ENCODE assay signal across 19 mouse cellular contexts in genomic region chr7:114743022-114743780, GRCm38 (mm10). TPM values are rescaled to one million over a fixed set of nuclear protein-coding genes. Genes with fewer than 3 reads are reported as not detected.
DNase-seq lines count a peak whose midpoint lies in the region; ATAC-seq and TF ChIP-seq lines count a peak whose summit lies in the region.
"Had no signal": no experiment of that assay in that cellular context is flagged by ENCODE, and none has a peak within 500 bp of the region (broad histone marks: within the 10 kb centered on the region; RNA-seq: fewer than 3 reads in every experiment).

Gene Insc, plus strand, starts transcription at chr7:114743694.

- WGBS in limb, embryonic 14.5 days, result 69% methylated on average over 5 of the region's 5 CpGs
- WGBS in limb, embryonic 10.5 days, result 84% methylated on average over 5 of the region's 5 CpGs
- WGBS in intestine, embryonic 16.5 days, result 69% methylated on average over 5 of the region's 5 CpGs
- WGBS in stomach, embryonic 15.5 days, result 67% methylated on average over 5 of the region's 5 CpGs

- no peak within 1 kb of the TSS for H3K27ac ChIP-seq in limb, embryonic 14.5 days (replicated peaks; ENCODE audit: low read depth, low read length)
- no peak within 1 kb of the TSS for H3K27ac ChIP-seq in limb, embryonic 10.5 days
- peak within 1 kb of the TSS; percentile 21; the same call in 1 of the 2 replicates for H3K27ac ChIP-seq in cortical plate, adult 2 months (ENCODE audit: insufficient read depth, low read length)
- peak within 1 kb of the TSS; percentile 73 for H3K27ac ChIP-seq in intestine, embryonic 16.5 days (ENCODE audit: low read length)
- peak within 1 kb of the TSS; percentile 77 for H3K27ac ChIP-seq in stomach, embryonic 15.5 days
- H3K27ac ChIP-seq: midbrain, embryonic 13.5 days had no signal

- H3K9ac ChIP-seq in limb, embryonic 14.5 days (ENCODE audit: low read depth, low read length, severe bottlenecking), result no peak within 1 kb of the TSS
- peak within 1 kb of the TSS; percentile 5; the same call in 1 of the 2 replicates for H3K9ac ChIP-seq in intestine, embryonic 16.5 days (ENCODE audit: low read depth, low read length)
- H3K9ac ChIP-seq in stomach, embryonic 15.5 days, result no peak within 1 kb of the TSS
- H3K9ac ChIP-seq: midbrain, embryonic 13.5 days had no signal

- no peaks in the 10 kb centered on the region for H3K27me3 ChIP-seq in limb, embryonic 14.5 days (ENCODE audit: control insufficient read depth, insufficient read depth, low read length)
- peaks cover 32% of the 10 kb centered on the region for H3K27me3 ChIP-seq in limb, embryonic 10.5 days (ENCODE audit: low read depth, poor library complexity, severe bottlenecking)
- H3K27me3 ChIP-seq in intestine, embryonic 16.5 days (replicated peaks; ENCODE audit: control insufficient read depth, insufficient read depth, low read length), result no peaks in the 10 kb centered on the region
- no peaks in the 10 kb centered on the region for H3K27me3 ChIP-seq in stomach, embryonic 15.5 days (replicated peaks)

- no peak within 1 kb of the TSS for H3K4me3 ChIP-seq in limb, embryonic 14.5 days (replicated peaks; ENCODE audit: low read length)
- no peak within 1 kb of the TSS for H3K4me3 ChIP-seq in limb, embryonic 10.5 days
- H3K4me3 ChIP-seq in cortical plate, adult 2 months (ENCODE audit: insufficient read depth, low read length), result no peak within 1 kb of the TSS
- H3K4me3 ChIP-seq in intestine, embryonic 16.5 days (ENCODE audit: low read length), result no peak within 1 kb of the TSS
- 0 out of 2 replicates have a peak within 1 kb of the TSS, but pooled peaks have one; percentile 15 for H3K4me3 ChIP-seq in stomach, embryonic 15.5 days (replicated peaks)
- H3K4me3 ChIP-seq: midbrain, embryonic 13.5 days had no signal

- no peak for TF ChIP-seq POLR2A in limb, embryonic 14.5 days (IDR thresholded peaks at IDR 0.05; ENCODE audit: borderline replicate concordance, extremely low read depth, insufficient read depth, insufficient read length)
- no peak for TF ChIP-seq POLR2A in cortical plate, adult 2 months (IDR thresholded peaks at IDR 0.05; ENCODE audit: extremely low read depth, insufficient read depth, low read length)

- H3K36me3 ChIP-seq in limb, embryonic 14.5 days (ENCODE audit: control insufficient read depth, insufficient read depth, low read length), result no peaks in the 10 kb centered on the region
- H3K36me3 ChIP-seq in limb, embryonic 10.5 days, result no peaks in the 10 kb centered on the region
- H3K36me3 ChIP-seq in intestine, embryonic 16.5 days (ENCODE audit: control insufficient read depth, insufficient read depth, low read length), result no peaks in the 10 kb centered on the region
- H3K36me3 ChIP-seq in stomach, embryonic 15.5 days, result no peaks in the 10 kb centered on the region
- H3K36me3 ChIP-seq: midbrain, embryonic 13.5 days had no signal

- peak; percentile 41; the same call in 1 of the 2 replicates for ATAC-seq in limb, embryonic 14.5 days (ENCODE audit: low FRiP score, low read depth)
- peak; percentile 62 for ATAC-seq in intestine, embryonic 16.5 days
- peak; percentile 25; the same call in 1 of the 2 replicates for ATAC-seq in stomach, embryonic 15.5 days (ENCODE audit: insufficient read depth, low FRiP score, low read depth)
- ATAC-seq: forebrain, embryonic 14.5 days; hindbrain, embryonic 16.5 days; midbrain, embryonic 13.5 days had no signal

- H3K4me2 ChIP-seq in limb, embryonic 14.5 days (replicated peaks; ENCODE audit: low read depth, low read length, severe bottlenecking), result no peak within 1 kb of the TSS
- H3K4me2 ChIP-seq in intestine, embryonic 16.5 days (ENCODE audit: low read depth, low read length), result no peak within 1 kb of the TSS
- H3K4me2 ChIP-seq in stomach, embryonic 15.5 days, result no peak within 1 kb of the TSS
- H3K4me2 ChIP-seq: midbrain, embryonic 13.5 days had no signal

- peak; percentile 24 for DNase-seq in limb, embryonic 14.5 days (ENCODE audit: low spot score)
- no peak for DNase-seq in limb, embryonic 10.5 days (ENCODE audit: low spot score)
- DNase-seq in cerebellum, postnatal 4 days (ENCODE audit: low spot score in 2 of 2), result no peak
- no peak for DNase-seq in testis, postnatal 10 days (ENCODE audit: low spot score)
- DNase-seq: adrenal gland, adult 2 months; cerebellum, postnatal 25 days; gastrocnemius, postnatal 14 days; kidney, adult 2 months; kidney, postnatal 10 days; lung, adult 18-20 months; lung, postnatal 14 days; retina, postnatal 1 day; thymus, postnatal 36 days had no signal

- TF ChIP-seq CTCF in cortical plate, adult 2 months (IDR thresholded peaks at IDR 0.05; ENCODE audit: extremely low read depth, insufficient read depth, low read length), result no peak

- H3K4me1 ChIP-seq in limb, embryonic 14.5 days (ENCODE audit: control insufficient read depth, insufficient read depth, low read length), result peaks cover 16% of the 10 kb centered on the region
- peaks cover 12% of the 10 kb centered on the region for H3K4me1 ChIP-seq in limb, embryonic 10.5 days
- H3K4me1 ChIP-seq in cortical plate, adult 2 months (ENCODE audit: control insufficient read depth, insufficient read depth, low read length), result no peaks in the 10 kb centered on the region
- H3K4me1 ChIP-seq in intestine, embryonic 16.5 days (ENCODE audit: control insufficient read depth, insufficient read depth, low read length), result peaks cover 5% of the 10 kb centered on the region; the same call in 1 of the 2 replicates
- H3K4me1 ChIP-seq in stomach, embryonic 15.5 days, result peaks cover 7% of the 10 kb centered on the region; the same call in 1 of the 2 replicates

- no peaks in the 10 kb centered on the region for H3K9me3 ChIP-seq in limb, embryonic 14.5 days (ENCODE audit: control insufficient read depth, low read length)
- no peaks in the 10 kb centered on the region for H3K9me3 ChIP-seq in limb, embryonic 10.5 days (replicated peaks)
- no peaks in the 10 kb centered on the region for H3K9me3 ChIP-seq in intestine, embryonic 16.5 days (ENCODE audit: control insufficient read depth, low read length)
- no peaks in the 10 kb centered on the region for H3K9me3 ChIP-seq in stomach, embryonic 15.5 days
- H3K9me3 ChIP-seq: midbrain, embryonic 13.5 days had no signal

RNA-seq across cellular contexts. Expression of gene Insc, which starts in this region (rescaled TPM):
- polyA plus RNA-seq in limb, embryonic 14.5 days (2012; rRNA removed), result 4.8 and 6.1 TPM in 2 replicates
- 5.7 and 6.3 TPM in 2 replicates for polyA plus RNA-seq in limb, embryonic 14.5 days (2014; fragmentation: Nextera tagmentation; extraction: Ambion mirVana)
- polyA plus RNA-seq in limb, embryonic 10.5 days (2016; fragmentation: Nextera tagmentation; extraction: Ambion mirVana), result 0.08 and 0.85 TPM in 2 replicates
- 6.0 and 9.1 TPM in 2 replicates for polyA plus RNA-seq in cortical plate, adult 2 months (2012; rRNA removed)
- polyA plus RNA-seq in intestine, embryonic 16.5 days (2015; fragmentation: Nextera tagmentation; extraction: Ambion mirVana), result 17.8 and 18.1 TPM in 2 replicates
- polyA plus RNA-seq in stomach, embryonic 15.5 days (2015; fragmentation: Nextera tagmentation; extraction: Ambion mirVana), result 20.0 and 23.4 TPM in 2 replicates

Comparison
In these comparisons a context has a peak if more than half of its experiments do, and no peak if none do; other contexts are left out.
1. H3K27ac ChIP-seq: peak in cortical plate, adult 2 months (single experiment), intestine, embryonic 16.5 days (single experiment) and stomach, embryonic 15.5 days (single experiment); none in limb, embryonic 14.5 days (single experiment) and limb, embryonic 10.5 days (single experiment).
2. Peak in every context shown above with its lines, with median percentiles within 50 percentile points of each other: ATAC-seq.